Mouse (Mus musculus) heart, postnatal 0 days (tissue): ENCODE results near the gene Myrf. TPM values are rescaled to one million over a fixed set of nuclear protein-coding genes. Genes with fewer than 3 reads are reported as not detected.

Experiments used
- ATAC-seq: fragments of 200-750 bp; cut with Nextera tagmentation; 2 replicates; pipeline ENCODE4 v1.8.0; 2017; ENCODE audit warnings: low read depth, moderate number of reproducible peaks, moderate library complexity; ENCODE audit not compliant: insufficient read depth
- DNase-seq: peaks from one replicate; pipeline ENCODE4 v3.0.0-alpha.2; 2016; ENCODE audit warnings: low spot score
- H3K27ac ChIP-seq: fragments of 300-500 bp; sonication (generic); 2 replicates; pipeline ENCODE4 v1.5.1; 2014; ENCODE audit warnings: low read depth, mild to moderate bottlenecking
- H3K27me3 ChIP-seq: fragments of 300-500 bp; sonication (generic); 2 replicates; pipeline ENCODE4 v1.6.1; 2014; ENCODE audit warnings: low read length, mixed read lengths; ENCODE audit not compliant: control insufficient read depth, insufficient read depth
- H3K36me3 ChIP-seq: fragments of 300-500 bp; sonication (generic); replicated peaks from 2 replicates; pipeline ENCODE4 v1.6.1; 2014; ENCODE audit warnings: low read length, mixed read lengths; ENCODE audit not compliant: control insufficient read depth, insufficient read depth
- H3K4me1 ChIP-seq: fragments of 300-500 bp; sonication (generic); 2 replicates; pipeline ENCODE4 v1.6.1; 2014; ENCODE audit warnings: antibody characterized with exemption; ENCODE audit not compliant: control insufficient read depth, insufficient read depth
- H3K4me2 ChIP-seq: fragments of 300-500 bp; sonication (generic); 2 replicates; pipeline ENCODE4 v1.6.1; 2014; ENCODE audit warnings: low read depth, mild to moderate bottlenecking, low read length, moderate library complexity
- H3K4me3 ChIP-seq: fragments of 300-500 bp; sonication (generic); 2 replicates; pipeline ENCODE4 v1.5.1; 2014; ENCODE audit warnings: low read depth, low read length
- H3K9ac ChIP-seq: fragments of 300-500 bp; sonication (generic); replicated peaks from 2 replicates; pipeline ENCODE4 v1.6.1; 2014; ENCODE audit warnings: low read depth, low read length, mixed read lengths
- H3K9me3 ChIP-seq: fragments of 300-500 bp; sonication (generic); replicated peaks from 2 replicates; pipeline ENCODE4 v1.6.1; 2016; ENCODE audit warnings: low read length; ENCODE audit not compliant: control insufficient read depth
- CTCF ChIP-seq: IDR thresholded peaks from 2 replicates; pipeline ENCODE4 v1.5.1; 2016; ENCODE audit warnings: antibody characterized with exemption, control low read depth, low read depth
- EP300 ChIP-seq: IDR thresholded peaks from 2 replicates; pipeline ENCODE4 v1.6.1; 2016; ENCODE audit warnings: antibody characterized with exemption, low read depth
- WGBS: fragments of 180-500 bp; shearing (Covaris S2); extraction: QIAGEN DNeasy Blood & Tissue Kit; methylation state at CpG from one replicate; pipeline ENCODE4 v1.1.7; 2014; 5-methylcytosine and 5-hydroxymethylcytosine counted together
- polyA plus RNA-seq: library from polyadenylated mRNA; unstranded; fragments of >200 nt; fragmentation: Nextera tagmentation; extraction: Ambion mirVana; gene quantifications from 2 replicates; pipeline ENCODE4 v1.2.1, GENCODE M21; 2015
- total RNA-seq: library from RNA; depleted of rRNA; stranded (reverse); fragments of >200 nt; gene quantifications from 2 replicates; pipeline ENCODE4 v1.2.3, GENCODE M21; 2014; ENCODE audit warnings: low replicate concordance

Gene Myrf
- total and polyA plus RNA-seq, 2 experiments from 2014 or later: 1.3 to 4.9 TPM

- ATAC-seq (no peak), DNase-seq (no peak)
- Histone ChIP-seq H3K9ac (no peak overlapping the region), H3K36me3 (no peaks in the 10 kb centered on the region), H3K9me3 (no peaks in the 10 kb centered on the region), H3K4me1 (peaks cover 8% of the 10 kb centered on the region), H3K4me3 (no peak overlapping the region), H3K27me3 (peaks cover 5% of the 10 kb centered on the region; the same call in 1 of the 2 replicates), H3K27ac (no peak overlapping the region), H3K4me2 (no peak overlapping the region)
- WGBS: 87% methylated on average over 10 of the region's 10 CpGs
- no peak for TF ChIP-seq CTCF
- no peak for TF ChIP-seq EP300
Measured at GRCm38 (mm10) chr19:10267953-10268352, 27.4 kb upstream of the Myrf start.

GRCm38 (mm10) chr19:10267057-10267456, 26.5 kb upstream of the Myrf start:
- 37% methylated on average over 15 of the region's 15 CpGs for WGBS

GRCm38 (mm10) chr19:10266196-10266850, 25.8 kb upstream of the Myrf start:
- Histone ChIP-seq H3K4me3 (no peak overlapping the region), H3K9me3 (no peaks in the 10 kb centered on the region), H3K27ac (0 out of 2 replicates have a peak overlapping the region, but pooled peaks have one; percentile 30), H3K9ac (no peak overlapping the region), H3K4me2 (peak overlapping the region; percentile 20; the same call in 1 of the 2 replicates), H3K27me3 (peaks cover 10% of the 10 kb centered on the region), H3K4me1 (peaks cover 8% of the 10 kb centered on the region), H3K36me3 (no peaks in the 10 kb centered on the region)
- DNase-seq (peak; percentile 76), ATAC-seq (peak; percentile 80)
- TF ChIP-seq CTCF (peak; percentile 92), EP300 (no peak)
- WGBS: 20% methylated on average over 14 of the region's 14 CpGs

More at GRCm38 (mm10) chr19:10267057-10267456, 26.5 kb upstream of the Myrf start:
- Histone ChIP-seq H3K36me3 (no peaks in the 10 kb centered on the region), H3K27ac (0 out of 2 replicates have a peak overlapping the region, but pooled peaks have one; percentile 30), H3K4me1 (peaks cover 8% of the 10 kb centered on the region), H3K4me3 (no peak overlapping the region), H3K4me2 (no peak overlapping the region), H3K9ac (peak overlapping the region; percentile 10; the same call in 1 of the 2 replicates), H3K27me3 (peaks cover 10% of the 10 kb centered on the region; the same call in 1 of the 2 replicates), H3K9me3 (no peaks in the 10 kb centered on the region)
- peak; percentile 21; the same call in 1 of the 2 replicates for ATAC-seq
- no peak for DNase-seq
- TF ChIP-seq CTCF (no peak), EP300 (no peak)

- Histone ChIP-seq H3K27me3 (peaks cover 14% of the 10 kb centered on the region), H3K4me3 (no peak overlapping the region), H3K36me3 (no peaks in the 10 kb centered on the region), H3K9ac (no peak overlapping the region), H3K4me1 (no peaks in the 10 kb centered on the region), H3K9me3 (no peaks in the 10 kb centered on the region), H3K4me2 (no peak overlapping the region), H3K27ac (no peak overlapping the region)
- TF ChIP-seq CTCF (no peak), EP300 (no peak)
- WGBS: 59% methylated on average over 7 of the region's 7 CpGs
- no peak for ATAC-seq
- DNase-seq: no peak
Measured at GRCm38 (mm10) chr19:10261369-10261768, 20.8 kb upstream of the Myrf start.

- peak; percentile 75 for ATAC-seq
- peak; percentile 79 for DNase-seq
- Histone ChIP-seq H3K27ac (no peak overlapping the region), H3K27me3 (peaks cover 12% of the 10 kb centered on the region), H3K4me3 (no peak overlapping the region), H3K36me3 (no peaks in the 10 kb centered on the region), H3K4me1 (no peaks in the 10 kb centered on the region), H3K4me2 (no peak overlapping the region), H3K9ac (no peak overlapping the region), H3K9me3 (no peaks in the 10 kb centered on the region)
- peak; percentile 87 for TF ChIP-seq CTCF
- no peak for TF ChIP-seq EP300
- 19% methylated on average over 6 of the region's 6 CpGs for WGBS
Measured at GRCm38 (mm10) chr19:10258279-10259011, 17.9 kb upstream of the Myrf start.
